Mouse (Mus musculus) CH12.LX (cell line): ENCODE results near the gene Arfip1. TPM values are rescaled to one million over a fixed set of nuclear protein-coding genes. Genes with fewer than 3 reads are reported as not detected.

Experiments used
- DNase-seq: peaks from one replicate; pipeline ENCODE4 v3.0.0-alpha.2; 2013; ENCODE audit errors: extremely low read depth
- H3K27ac ChIP-seq: 2 replicates; pipeline ENCODE4 v1.5.1; 2012; ENCODE audit warnings: low read depth, mild to moderate bottlenecking, control low read depth, moderate library complexity; ENCODE audit not compliant: insufficient read depth
- H3K27me3 ChIP-seq: replicated peaks from 2 replicates; pipeline ENCODE3; 2012; ENCODE audit warnings: inconsistent platforms
- H3K36me3 ChIP-seq, 2 experiments: replicated peaks in 1 of 2; 2 replicates each; pipeline versions ENCODE3 to v1.6.1; 2012; ENCODE audit warnings: inconsistent platforms in 1 of 2, low read length in 1 of 2, mild to moderate bottlenecking in 1 of 2, mixed read lengths in 1 of 2, moderate library complexity in 1 of 2; ENCODE audit not compliant: control insufficient read depth in 1 of 2, insufficient read depth in 1 of 2
- H3K4me1 ChIP-seq, 2 experiments: 2 replicates each; pipeline ENCODE4 v1.6.1; 2012; ENCODE audit warnings: inconsistent platforms in 1 of 2, moderate library complexity in 1 of 2; ENCODE audit not compliant: insufficient read depth in 2 of 2, control insufficient read depth in 1 of 2
- H3K4me2 ChIP-seq: 2 replicates; pipeline ENCODE4 v1.6.1; 2012; ENCODE audit warnings: low read depth, mild to moderate bottlenecking, control low read depth; ENCODE audit not compliant: poor library complexity, insufficient read depth, severe bottlenecking
- H3K4me3 ChIP-seq, 3 experiments: fragments of 150-350 bp in 1 of 3; sonication (generic) in 1 of 3; replicated peaks in 1 of 3; 2 replicates each; pipeline versions ENCODE3 to v1.5.1; 2011 to 2012; ENCODE audit warnings: low read depth in 2 of 3, low read length in 2 of 3, mild to moderate bottlenecking in 2 of 3, moderate library complexity in 2 of 3, control low read depth in 1 of 3, improper control_type of control experiment in 1 of 3, inconsistent platforms in 1 of 3, mixed read lengths in 1 of 3; ENCODE audit not compliant: poor library complexity in 1 of 3
- H3K79me2 ChIP-seq: replicated peaks from 2 replicates; pipeline ENCODE4 v1.6.1; 2012; ENCODE audit warnings: mild to moderate bottlenecking, moderate library complexity; ENCODE audit not compliant: control insufficient read depth, poor library complexity, insufficient read depth, severe bottlenecking; ENCODE audit errors: extremely low read depth
- H3K9ac ChIP-seq: 2 replicates; pipeline ENCODE4 v1.6.1; 2012; ENCODE audit warnings: low read depth, mild to moderate bottlenecking, control low read depth, moderate library complexity; ENCODE audit not compliant: insufficient read depth
- H3K9me3 ChIP-seq: replicated peaks from 2 replicates; pipeline ENCODE3; 2012; ENCODE audit warnings: low read length, inconsistent platforms, mixed read lengths
- BHLHE40 ChIP-seq: IDR thresholded peaks from 2 replicates; pipeline ENCODE4 v1.6.1; 2011; ENCODE audit warnings: mild to moderate bottlenecking, low read depth, low read length, improper control_type of control experiment
- CHD1 ChIP-seq: IDR thresholded peaks from 2 replicates; pipeline ENCODE4 v1.6.1; 2012; ENCODE audit warnings: low read depth, low read length, improper control_type of control experiment, inconsistent platforms
- ELF1 ChIP-seq: IDR thresholded peaks from 2 replicates; pipeline ENCODE4 v1.6.1; 2014; ENCODE audit warnings: low read depth, mild to moderate bottlenecking, inconsistent platforms, low read length, improper control_type of control experiment
- EP300 ChIP-seq: IDR thresholded peaks from 2 replicates; pipeline ENCODE4 v1.6.1; 2011; ENCODE audit warnings: low read length, improper control_type of control experiment
- GABPA ChIP-seq: IDR thresholded peaks from 2 replicates; pipeline ENCODE4 v1.6.1; 2012; ENCODE audit warnings: low read depth, low read length, improper control_type of control experiment, inconsistent platforms; ENCODE audit not compliant: insufficient replicate concordance
- IRF4 ChIP-seq: IDR thresholded peaks from 2 replicates; pipeline ENCODE4 v1.6.1; 2014; ENCODE audit warnings: low read depth, mild to moderate bottlenecking, inconsistent platforms, low read length, improper control_type of control experiment
- JUN ChIP-seq: IDR thresholded peaks from 2 replicates; pipeline ENCODE4 v1.6.1; 2011; ENCODE audit warnings: low read depth, mild to moderate bottlenecking, low read length, improper control_type of control experiment, moderate library complexity; ENCODE audit not compliant: insufficient read depth
- JUND ChIP-seq: conservative IDR thresholded peaks from 2 replicates; pipeline ENCODE4 v1.6.1; 2011; ENCODE audit warnings: low read depth, low read length, improper control_type of control experiment
- MAX ChIP-seq: IDR thresholded peaks from 2 replicates; pipeline ENCODE4 v1.6.1; 2011; ENCODE audit warnings: low read length, improper control_type of control experiment
- MAZ ChIP-seq: IDR thresholded peaks from 2 replicates; pipeline ENCODE4 v1.6.1; 2012; ENCODE audit warnings: low read depth, mild to moderate bottlenecking, inconsistent platforms, low read length, improper control_type of control experiment, moderate library complexity
- MYC ChIP-seq: IDR thresholded peaks from 2 replicates; pipeline ENCODE4 v1.6.1; 2011; ENCODE audit warnings: low read depth, mild to moderate bottlenecking, improper control_type of control experiment, low read length
- POLR2A ChIP-seq: IDR thresholded peaks from 2 replicates; pipeline ENCODE4 v1.6.1; 2011; ENCODE audit warnings: low read depth, mild to moderate bottlenecking, improper control_type of control experiment, low read length
- POLR2AphosphoS2 ChIP-seq: IDR thresholded peaks from 2 replicates; pipeline ENCODE4 v1.6.1; 2011; ENCODE audit warnings: low read depth, low read length, improper control_type of control experiment
- RAD21 ChIP-seq: IDR thresholded peaks from 2 replicates; pipeline ENCODE4 v1.6.1; 2011; ENCODE audit warnings: low read depth, mild to moderate bottlenecking, low read length, improper control_type of control experiment, moderate library complexity
- RCOR1 ChIP-seq: conservative IDR thresholded peaks from 2 replicates; pipeline ENCODE4 v1.6.1; 2012; ENCODE audit warnings: low read depth, mild to moderate bottlenecking, inconsistent platforms, low read length, improper control_type of control experiment
- SIN3A ChIP-seq: IDR thresholded peaks from 2 replicates; pipeline ENCODE4 v1.6.1; 2012; ENCODE audit warnings: low read length, improper control_type of control experiment, inconsistent platforms
- SMC3 ChIP-seq: IDR thresholded peaks from 2 replicates; pipeline ENCODE4 v1.6.1; 2011; ENCODE audit warnings: low read depth, low read length, improper control_type of control experiment
- TCF12 ChIP-seq: IDR thresholded peaks from 2 replicates; pipeline ENCODE4 v1.6.1; 2014; ENCODE audit warnings: low read depth, mild to moderate bottlenecking, inconsistent platforms, low read length, improper control_type of control experiment
- UBTF ChIP-seq: IDR thresholded peaks from 2 replicates; pipeline ENCODE4 v1.6.1; 2012; ENCODE audit warnings: low read depth, mild to moderate bottlenecking, inconsistent platforms, low read length, improper control_type of control experiment, moderate library complexity
- USF1 ChIP-seq: IDR thresholded peaks from 2 replicates; pipeline ENCODE4 v1.6.1; 2014; ENCODE audit warnings: low read depth, mild to moderate bottlenecking, inconsistent platforms, low read length, improper control_type of control experiment
- ZC3H11A ChIP-seq: IDR thresholded peaks from 2 replicates; pipeline ENCODE4 v1.6.1; 2012; ENCODE audit warnings: low read depth, mild to moderate bottlenecking, inconsistent platforms, low read length, improper control_type of control experiment
- ZKSCAN1 ChIP-seq: IDR thresholded peaks from 2 replicates; pipeline ENCODE4 v1.6.1; 2012; ENCODE audit warnings: low read depth, inconsistent platforms, low read length, improper control_type of control experiment, borderline replicate concordance
- ZMIZ1 ChIP-seq: IDR thresholded peaks from 2 replicates; pipeline ENCODE4 v1.6.1; 2012; ENCODE audit warnings: low read depth, mild to moderate bottlenecking, inconsistent platforms, low read length, improper control_type of control experiment
- ZNF384 ChIP-seq: IDR thresholded peaks from 2 replicates; pipeline ENCODE4 v1.6.1; 2012; ENCODE audit warnings: low read depth, low read length, improper control_type of control experiment, inconsistent platforms
- dilution Hi-C: fragments of 300-500 bp; cut with MboI; formaldehyde crosslinking; loops from 2 replicates; pipeline ENCODE4 v1.14.3; 2020; ENCODE audit warnings: low sequenced_read_pairs; ENCODE audit not compliant: extremely low pct_unique_long_range_greater_than_20kb, extremely low pct_ligation_motif_present
- in situ Hi-C: fragments of 300-500 bp; cut with MboI; formaldehyde crosslinking; loops from 3 replicates; pipeline ENCODE4 v1.14.3; 2019; ENCODE audit warnings: low sequenced_read_pairs, low pct_ligation_motif_present, low pct_unique_long_range_greater_than_20kb, mixed read lengths
- polyA plus RNA-seq: library from polyadenylated mRNA; unstranded; fragments of >175 nt; gene quantifications from 2 replicates; pipeline ENCODE4 v1.2.1, GENCODE M21; 2012; ENCODE audit warnings: low read depth; ENCODE audit not compliant: insufficient read length
- total RNA-seq, 2 experiments: library from RNA; depleted of rRNA; stranded (reverse); fragments of 300-350 nt in 1 of 2; fragments of >200 nt in 1 of 2; gene quantifications; 2 replicates each; pipeline ENCODE4 v1.2.3; 2012 to 2014

The Arfip1 gene
- total and polyA plus RNA-seq, 3 experiments = 29.6 to 66.5 (median 36.8) TPM

- no peak for TF ChIP-seq RCOR1
- TF ChIP-seq, all 38 proteins: peak for 0
- H3K4me3 ChIP-seq = no peak overlapping the region
- peaks cover 7% of the 10 kb centered on the region for H3K9me3 ChIP-seq
- H3K36me3 ChIP-seq = no peaks in the 10 kb centered on the region
- no peak overlapping the region for H3K27ac ChIP-seq
- in situ Hi-C loops (no loop called here), dilution Hi-C loops (no loop called here)
- no peak for DNase-seq
- H3K79me2 ChIP-seq = no peaks in the 10 kb centered on the region
- H3K4me1 ChIP-seq = peaks cover 4 to 5% of the 10 kb centered on the region in 2 experiments; a peak in 2 of 4 replicates
- H3K27me3 ChIP-seq = peaks cover 20% of the 10 kb centered on the region
- no peak overlapping the region for H3K4me2 ChIP-seq
- no peak overlapping the region for H3K9ac ChIP-seq
These were observed 104.2 kb downstream of the Arfip1 start for GRCm38 (mm10) chr3:84478195-84478594.

GRCm38 (mm10) chr3:84477498-84477897, 104.9 kb downstream of the Arfip1 start:
- H3K79me2 ChIP-seq = no peaks in the 10 kb centered on the region
- no peak overlapping the region for H3K9ac ChIP-seq
- peaks cover 4 to 5% of the 10 kb centered on the region in 2 experiments; a peak in 2 of 4 replicates for H3K4me1 ChIP-seq
- no peak overlapping the region for H3K4me2 ChIP-seq
- peaks cover 7% of the 10 kb centered on the region for H3K9me3 ChIP-seq
- no peak overlapping the region for H3K4me3 ChIP-seq
- H3K36me3 ChIP-seq = no peaks in the 10 kb centered on the region
- in situ Hi-C loops = no loop called here
- no peak for TF ChIP-seq ZC3H11A
- TF ChIP-seq USF1 = no peak
- TF ChIP-seq JUN = no peak
- TF ChIP-seq RCOR1 = no peak
- no peak for TF ChIP-seq ELF1
- TF ChIP-seq POLR2AphosphoS2 = no peak
- TF ChIP-seq MYC = no peak
- no peak for TF ChIP-seq RAD21
- no peak for TF ChIP-seq UBTF
- TF ChIP-seq POLR2A = no peak
- TF ChIP-seq, all 38 proteins: peak for 0
- DNase-seq = no peak
- Histone ChIP-seq H3K27me3 (peaks cover 20% of the 10 kb centered on the region), H3K27ac (no peak overlapping the region)
- dilution Hi-C loops = no loop called here

GRCm38 (mm10) chr3:84474981-84475775, 107.2 kb downstream of the Arfip1 start:
- Histone ChIP-seq H3K27me3 (peaks cover 15% of the 10 kb centered on the region), H3K4me3 (no peak overlapping the region), H3K9me3 (peaks cover 7% of the 10 kb centered on the region), H3K9ac (no peak overlapping the region), H3K79me2 (no peaks in the 10 kb centered on the region), H3K27ac (no peak overlapping the region), H3K4me2 (no peak overlapping the region), H3K36me3 (no peaks in the 10 kb centered on the region), H3K4me1 (peaks cover 0 to 4% of the 10 kb centered on the region in 2 experiments; a peak in 1 of 4 replicates)
- no peak for DNase-seq
- no peak for TF ChIP-seq EP300
- no peak for TF ChIP-seq JUN
- TF ChIP-seq MAX = no peak
- no peak for TF ChIP-seq POLR2AphosphoS2
- TF ChIP-seq ELF1 = no peak
- TF ChIP-seq GABPA = no peak
- no peak for TF ChIP-seq IRF4
- no peak for TF ChIP-seq CHD1
- no peak for TF ChIP-seq JUND
- TF ChIP-seq SIN3A = no peak
- no peak for TF ChIP-seq RCOR1
- no peak for TF ChIP-seq ZMIZ1
- no peak for TF ChIP-seq MAZ
- TF ChIP-seq USF1 = no peak
- no peak for TF ChIP-seq BHLHE40
- TF ChIP-seq SMC3 = no peak
- no peak for TF ChIP-seq ZKSCAN1
- no peak for TF ChIP-seq ZNF384
- TF ChIP-seq POLR2A = no peak
- no peak for TF ChIP-seq TCF12
- dilution Hi-C loops = no loop called here
- in situ Hi-C loops = no loop called here
